Mouse (Mus musculus): ENCODE results near the gene Ank3. TPM values are rescaled to one million over a fixed set of nuclear protein-coding genes. Genes with fewer than 3 reads are reported as not detected.
A peak's percentile ranks its signal among the peaks of the same experiment; 100 is the strongest.

Gene Ank3
- polyA plus RNA-seq, 1 experiment: 9.3 TPM

- no peak for TF ChIP-seq CTCF (IDR thresholded peaks at IDR 0.05; ENCODE audit: extremely low read depth, insufficient read length, insufficient replicate concordance, low read depth, low read length)
- no peak for TF ChIP-seq POLR2A (IDR thresholded peaks at IDR 0.05; ENCODE audit: low read depth, low read length)
- Histone ChIP-seq H3K36me3 (ENCODE audit: control insufficient read depth, insufficient read depth, low read length) (no peaks in the 10 kb centered on the region), H3K4me3 (ENCODE audit: low read depth, low read length) (peak overlapping the region; percentile 37), H3K27ac (ENCODE audit: insufficient read depth, low read depth, low read length) (no peak overlapping the region), H3K27me3 (ENCODE audit: control insufficient read depth, insufficient read depth, low read length) (no peaks in the 10 kb centered on the region), H3K4me1 (ENCODE audit: control insufficient read depth, insufficient read depth, insufficient read length, low read length) (peaks cover 4% of the 10 kb centered on the region; the same call in 1 of the 2 replicates)
- whole genome bisulfite sequencing: 3% methylated on average over 22 of the region's 22 CpGs
Measured at GRCm38 (mm10) chr10:69533505-69534388, 135.2 kb downstream of the Ank3 start.

GRCm38 (mm10) chr10:69534716-69535115 is 136.1 kb downstream of the Ank3 start:
- Histone ChIP-seq H3K4me1 (ENCODE audit: control insufficient read depth, insufficient read depth, insufficient read length, low read length) (peaks cover 4% of the 10 kb centered on the region; the same call in 1 of the 2 replicates), H3K4me3 (ENCODE audit: low read depth, low read length) (no peak overlapping the region), H3K27me3 (ENCODE audit: control insufficient read depth, insufficient read depth, low read length) (no peaks in the 10 kb centered on the region), H3K27ac (ENCODE audit: insufficient read depth, low read depth, low read length) (no peak overlapping the region), H3K36me3 (ENCODE audit: control insufficient read depth, insufficient read depth, low read length) (no peaks in the 10 kb centered on the region)
- WGBS: 65% methylated on average over 9 of the region's 9 CpGs
- no peak for TF ChIP-seq CTCF (IDR thresholded peaks at IDR 0.05; ENCODE audit: extremely low read depth, insufficient read length, insufficient replicate concordance, low read depth, low read length)
- no peak for TF ChIP-seq POLR2A (IDR thresholded peaks at IDR 0.05; ENCODE audit: low read depth, low read length)

GRCm38 (mm10) chr10:69535123-69535930 is 136.8 kb downstream of the Ank3 start:
- H3K27ac ChIP-seq (ENCODE audit: insufficient read depth, low read depth, low read length): no peak overlapping the region

GRCm38 (mm10) chr10:69535931-69536200 is 137.3 kb downstream of the Ank3 start:
- Histone ChIP-seq H3K36me3 (ENCODE audit: control insufficient read depth, insufficient read depth, low read length) (no peaks in the 10 kb centered on the region), H3K27ac (ENCODE audit: insufficient read depth, low read depth, low read length) (no peak overlapping the region), H3K27me3 (ENCODE audit: control insufficient read depth, insufficient read depth, low read length) (no peaks in the 10 kb centered on the region), H3K4me3 (ENCODE audit: low read depth, low read length) (no peak overlapping the region), H3K4me1 (ENCODE audit: control insufficient read depth, insufficient read depth, insufficient read length, low read length) (peaks cover 4% of the 10 kb centered on the region; the same call in 1 of the 2 replicates)
- 85% methylated on average over 4 of the region's 4 CpGs for WGBS
- TF ChIP-seq POLR2A (IDR thresholded peaks at IDR 0.05; ENCODE audit: low read depth, low read length): no peak
- no peak for TF ChIP-seq CTCF (IDR thresholded peaks at IDR 0.05; ENCODE audit: extremely low read depth, insufficient read length, insufficient replicate concordance, low read depth, low read length)

More at GRCm38 (mm10) chr10:69535123-69535930, 136.8 kb downstream of the Ank3 start:
- WGBS: 58% methylated on average over 15 of the region's 15 CpGs
- TF ChIP-seq POLR2A (IDR thresholded peaks at IDR 0.05; ENCODE audit: low read depth, low read length) (no peak), CTCF (IDR thresholded peaks at IDR 0.05; ENCODE audit: extremely low read depth, insufficient read length, insufficient replicate concordance, low read depth, low read length) (no peak)
- peaks cover 4% of the 10 kb centered on the region; the same call in 1 of the 2 replicates for H3K4me1 ChIP-seq (ENCODE audit: control insufficient read depth, insufficient read depth, insufficient read length, low read length)
- H3K36me3 ChIP-seq (ENCODE audit: control insufficient read depth, insufficient read depth, low read length): no peaks in the 10 kb centered on the region
- no peaks in the 10 kb centered on the region for H3K27me3 ChIP-seq (ENCODE audit: control insufficient read depth, insufficient read depth, low read length)
- no peak overlapping the region for H3K4me3 ChIP-seq (ENCODE audit: low read depth, low read length)

- Histone ChIP-seq H3K27ac (ENCODE audit: insufficient read depth, low read depth, low read length) (no peak overlapping the region), H3K4me3 (ENCODE audit: low read depth, low read length) (no peak overlapping the region), H3K27me3 (ENCODE audit: control insufficient read depth, insufficient read depth, low read length) (no peaks in the 10 kb centered on the region), H3K4me1 (ENCODE audit: control insufficient read depth, insufficient read depth, insufficient read length, low read length) (peaks cover 4% of the 10 kb centered on the region; the same call in 1 of the 2 replicates), H3K36me3 (ENCODE audit: control insufficient read depth, insufficient read depth, low read length) (no peaks in the 10 kb centered on the region)
- no peak for TF ChIP-seq CTCF (IDR thresholded peaks at IDR 0.05; ENCODE audit: extremely low read depth, insufficient read length, insufficient replicate concordance, low read depth, low read length)
- TF ChIP-seq POLR2A (IDR thresholded peaks at IDR 0.05; ENCODE audit: low read depth, low read length): no peak
- 60% methylated on average over 9 of the region's 9 CpGs for WGBS
Measured at GRCm38 (mm10) chr10:69536372-69537075, 138.0 kb downstream of the Ank3 start.

GRCm38 (mm10) chr10:69538236-69538635 is 139.7 kb downstream of the Ank3 start:
- H3K27me3 ChIP-seq (ENCODE audit: control insufficient read depth, insufficient read depth, low read length): no peaks in the 10 kb centered on the region
- no peak overlapping the region for H3K27ac ChIP-seq (ENCODE audit: insufficient read depth, low read depth, low read length)
- no peak overlapping the region for H3K4me3 ChIP-seq (ENCODE audit: low read depth, low read length)
- TF ChIP-seq CTCF (IDR thresholded peaks at IDR 0.05; ENCODE audit: extremely low read depth, insufficient read length, insufficient replicate concordance, low read depth, low read length): no peak
- TF ChIP-seq POLR2A (IDR thresholded peaks at IDR 0.05; ENCODE audit: low read depth, low read length): no peak
- 91% methylated on average over 2 of the region's 2 CpGs for WGBS
- peaks cover 4% of the 10 kb centered on the region; the same call in 1 of the 2 replicates for H3K4me1 ChIP-seq (ENCODE audit: control insufficient read depth, insufficient read depth, insufficient read length, low read length)
- H3K36me3 ChIP-seq (ENCODE audit: control insufficient read depth, insufficient read depth, low read length): no peaks in the 10 kb centered on the region
